Mouse (Mus musculus) limb, embryonic 14.5 days (tissue): ENCODE measurements around the gene Fancl. TPM values are rescaled to one million over a fixed set of nuclear protein-coding genes. Genes with fewer than 3 reads are reported as not detected.

Source experiments
- ATAC-seq: fragments of 200-750 bp; cut with Nextera tagmentation; 2 replicates; pipeline ENCODE4 v1.8.0; 2017; ENCODE audit warnings: low read depth, moderate number of reproducible peaks, moderate TSS enrichment; ENCODE audit not compliant: low FRiP score
- DNase-seq: peaks from one replicate; pipeline ENCODE4 v3.0.0-alpha.2; 2015; ENCODE audit warnings: low spot score
- H3K27ac ChIP-seq: fragments of 300-500 bp; sonication (generic); replicated peaks from 2 replicates; pipeline ENCODE4 v1.5.1; 2014; ENCODE audit warnings: low read depth, mild to moderate bottlenecking, low read length, moderate library complexity, mixed read lengths
- H3K27me3 ChIP-seq: fragments of 300-500 bp; sonication (generic); 2 replicates; pipeline ENCODE4 v1.6.1; 2014; ENCODE audit warnings: low read length, mixed read lengths; ENCODE audit not compliant: control insufficient read depth, insufficient read depth
- H3K36me3 ChIP-seq: fragments of 300-500 bp; sonication (generic); 2 replicates; pipeline ENCODE4 v1.6.1; 2014; ENCODE audit warnings: mild to moderate bottlenecking, low read length, moderate library complexity, mixed read lengths; ENCODE audit not compliant: control insufficient read depth, insufficient read depth
- H3K4me1 ChIP-seq: fragments of 300-500 bp; sonication (generic); 2 replicates; pipeline ENCODE4 v1.6.1; 2014; ENCODE audit warnings: antibody characterized with exemption, low read length, mixed read lengths; ENCODE audit not compliant: control insufficient read depth, insufficient read depth
- H3K4me2 ChIP-seq: fragments of 300-500 bp; sonication (generic); replicated peaks from 2 replicates; pipeline ENCODE4 v1.6.1; 2014; ENCODE audit warnings: low read depth, mild to moderate bottlenecking, low read length, moderate library complexity; ENCODE audit not compliant: severe bottlenecking
- H3K4me3 ChIP-seq: fragments of 300-500 bp; sonication (generic); replicated peaks from 2 replicates; pipeline ENCODE4 v1.5.1; 2014; ENCODE audit warnings: low read length
- H3K9ac ChIP-seq: fragments of 300-500 bp; sonication (generic); 2 replicates; pipeline ENCODE4 v1.6.1; 2014; ENCODE audit warnings: mild to moderate bottlenecking, low read depth, low read length, moderate library complexity; ENCODE audit not compliant: severe bottlenecking
- H3K9me3 ChIP-seq: fragments of 300-500 bp; sonication (generic); 2 replicates; pipeline ENCODE4 v1.6.1; 2016; ENCODE audit warnings: low read length; ENCODE audit not compliant: control insufficient read depth
- POLR2A ChIP-seq: fragments of 200-500 bp; IDR thresholded peaks from 2 replicates; pipeline ENCODE4 v1.8.0; 2012; ENCODE audit warnings: inconsistent platforms, mild to moderate bottlenecking, moderate library complexity, borderline replicate concordance; ENCODE audit not compliant: insufficient read depth, insufficient read length; ENCODE audit errors: extremely low read depth
- WGBS: fragments of 180-500 bp; shearing (Covaris S2); extraction: QIAGEN DNeasy Blood & Tissue Kit; methylation state at CpG from one replicate; pipeline ENCODE4 v1.1.7; 2014; 5-methylcytosine and 5-hydroxymethylcytosine counted together
- polyA plus RNA-seq, 2 experiments: library from polyadenylated mRNA; depleted of rRNA in 1 of 2; stranded (reverse) in 1 of 2; unstranded in 1 of 2; fragments of >200 nt; fragmentation: Nextera tagmentation in 1 of 2; extraction: Ambion mirVana in 1 of 2; gene quantifications; 2 replicates each; pipeline versions ENCODE4 v1.2.1 to v1.2.3; 2012 to 2014

The Fancl gene
- polyA plus RNA-seq, 2 experiments = 15.2 to 24.7 TPM

DNA sequence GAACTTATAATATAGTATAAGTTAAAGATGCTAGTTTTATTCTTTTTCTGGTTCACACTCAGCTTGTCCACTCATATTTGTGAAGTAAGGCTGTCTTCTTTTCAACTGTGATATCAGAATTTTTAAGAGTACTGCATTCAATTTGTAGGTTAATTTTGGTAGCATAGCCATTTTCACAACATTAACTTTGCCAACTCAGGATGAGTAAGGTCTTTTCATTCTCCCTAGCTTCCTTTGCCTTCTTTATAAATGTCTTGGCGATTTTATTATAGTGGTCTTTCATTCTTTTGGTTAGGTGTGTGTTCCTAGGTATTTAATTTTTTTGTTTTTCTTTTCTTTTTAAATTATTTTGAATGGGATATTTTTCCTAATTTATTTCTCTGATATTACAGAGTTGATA, 64.7 kb downstream of the Fancl start:
- ATAC-seq (no peak), DNase-seq (no peak)
- Histone ChIP-seq H3K27me3 (no peaks in the 10 kb centered on the region), H3K4me1 (no peaks in the 10 kb centered on the region), H3K4me3 (no peak overlapping the region), H3K9ac (no peak overlapping the region), H3K36me3 (peaks cover 4% of the 10 kb centered on the region; the same call in 1 of the 2 replicates), H3K27ac (no peak overlapping the region), H3K4me2 (no peak overlapping the region), H3K9me3 (no peaks in the 10 kb centered on the region)
- WGBS = 96% methylated on average over 1 of the region's 1 CpGs
- TF ChIP-seq POLR2A = no peak

DNA sequence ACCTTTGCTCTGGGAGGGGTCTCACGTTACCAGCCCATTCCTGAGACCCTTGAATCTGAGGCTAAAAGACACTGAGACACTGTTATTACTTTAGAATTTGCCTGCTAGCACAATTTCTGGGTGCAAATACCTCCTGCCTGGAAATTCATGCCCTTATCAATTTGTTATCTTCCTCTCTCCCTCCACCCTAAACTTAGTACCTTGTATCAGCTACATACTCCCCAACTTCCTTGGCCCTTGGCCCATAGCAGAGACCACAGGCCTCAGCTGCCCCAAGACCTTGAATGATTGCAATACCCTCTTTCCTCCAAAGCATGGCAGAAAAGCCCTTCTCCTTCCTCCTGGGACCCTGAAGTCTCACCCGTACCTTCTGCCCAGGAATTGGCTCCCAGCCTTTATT, 65.3 kb downstream of the Fancl start:
- Histone ChIP-seq H3K9ac (no peak overlapping the region), H3K9me3 (no peaks in the 10 kb centered on the region), H3K27ac (no peak overlapping the region), H3K27me3 (no peaks in the 10 kb centered on the region), H3K36me3 (peaks cover 4% of the 10 kb centered on the region; the same call in 1 of the 2 replicates), H3K4me1 (no peaks in the 10 kb centered on the region), H3K4me2 (no peak overlapping the region), H3K4me3 (no peak overlapping the region)
- WGBS = 80% methylated on average over 2 of the region's 2 CpGs
- no peak for ATAC-seq
- no peak for DNase-seq
- TF ChIP-seq POLR2A = no peak

DNA sequence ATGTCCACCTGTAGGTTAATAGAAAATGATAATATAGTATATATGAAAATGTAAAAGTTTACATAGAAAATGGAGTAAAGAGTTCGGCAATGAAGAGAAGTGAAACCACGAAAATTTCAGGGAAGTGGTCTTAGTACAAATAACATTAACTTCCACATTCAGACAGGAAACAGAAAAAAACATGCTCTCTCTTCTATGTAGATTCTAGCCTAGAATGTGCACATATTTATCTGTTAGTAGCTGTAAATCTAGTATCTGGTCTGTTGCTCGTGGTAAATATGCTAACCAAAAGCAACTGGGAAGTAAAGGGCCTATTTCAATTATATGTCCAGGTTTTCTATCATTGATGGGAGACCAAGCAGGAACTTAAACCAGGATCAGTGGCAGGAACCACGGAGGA, 66.8 kb downstream of the Fancl start:
- H3K36me3 ChIP-seq = no peaks in the 10 kb centered on the region
- no peaks in the 10 kb centered on the region for H3K27me3 ChIP-seq
- DNase-seq (no peak), ATAC-seq (no peak)
- TF ChIP-seq POLR2A = no peak
- H3K27ac ChIP-seq = no peak overlapping the region
- no peak overlapping the region for H3K9ac ChIP-seq
- H3K4me3 ChIP-seq = no peak overlapping the region
- 84% methylated on average over 4 of the region's 4 CpGs for WGBS
- no peak overlapping the region for H3K4me2 ChIP-seq
- H3K9me3 ChIP-seq = no peaks in the 10 kb centered on the region
- no peaks in the 10 kb centered on the region for H3K4me1 ChIP-seq

DNA sequence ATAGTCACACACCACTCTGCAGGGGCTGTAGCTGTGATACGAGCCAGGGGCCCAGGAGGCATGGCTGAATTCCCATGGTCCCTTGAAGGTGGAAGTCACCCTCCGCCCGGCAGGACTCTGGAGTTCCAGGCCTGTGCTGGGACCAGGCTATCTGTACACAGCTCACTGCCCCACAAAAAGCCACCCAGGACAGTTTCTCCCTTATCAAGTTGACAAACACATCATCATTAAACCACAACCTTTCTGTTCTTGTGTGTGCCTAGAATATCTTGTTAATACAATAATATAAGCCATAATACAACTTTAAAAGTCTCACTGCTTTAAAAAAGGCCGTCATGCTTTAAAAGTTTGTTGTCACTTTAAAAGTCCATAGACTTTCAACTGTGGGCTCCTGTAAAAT, 68.1 kb downstream of the Fancl start:
- ATAC-seq (no peak), DNase-seq (no peak)
- no peak overlapping the region for H3K27ac ChIP-seq
- H3K4me1 ChIP-seq = no peaks in the 10 kb centered on the region
- H3K27me3 ChIP-seq = no peaks in the 10 kb centered on the region
- WGBS = 83% methylated on average over 4 of the region's 4 CpGs
- no peak overlapping the region for H3K4me2 ChIP-seq
- no peaks in the 10 kb centered on the region for H3K9me3 ChIP-seq
- no peak for TF ChIP-seq POLR2A
- no peak overlapping the region for H3K9ac ChIP-seq
- H3K36me3 ChIP-seq = no peaks in the 10 kb centered on the region
- H3K4me3 ChIP-seq = no peak overlapping the region

DNA sequence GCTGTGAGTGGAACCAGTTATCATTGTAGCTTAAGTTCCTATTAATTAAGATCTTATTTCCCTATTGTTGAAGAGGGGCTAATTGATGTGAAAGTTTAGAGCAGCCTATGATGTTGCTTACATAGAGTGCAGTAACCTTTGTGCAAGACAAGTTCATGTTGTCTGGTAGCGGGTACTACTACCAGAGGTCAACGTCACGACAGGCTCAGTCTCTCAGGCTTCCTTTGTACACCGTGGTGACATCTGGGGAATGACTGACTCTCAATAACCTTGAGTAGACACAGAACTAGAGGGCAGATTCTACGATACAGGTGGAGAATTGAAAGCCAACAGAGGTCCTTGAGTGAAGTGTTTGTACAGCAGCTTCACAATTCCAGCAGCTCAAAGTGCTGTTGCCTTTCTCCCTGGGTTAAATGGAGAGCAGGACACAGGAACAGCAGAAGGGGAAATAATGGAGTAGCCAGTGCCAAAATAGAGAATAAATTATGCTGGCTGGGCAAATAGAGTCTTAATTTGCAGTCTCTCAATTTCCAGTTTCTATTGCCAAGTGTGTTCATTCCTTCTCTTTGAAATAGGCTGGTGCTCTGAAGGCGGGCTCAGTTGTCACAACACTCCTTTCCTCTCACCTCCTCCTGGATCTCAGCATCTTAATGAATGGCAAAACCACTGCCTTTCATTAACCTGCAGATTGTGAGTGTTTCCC, 91.3 kb downstream of the Fancl start:
- no peaks in the 10 kb centered on the region; the same call in 1 of the 2 replicates for H3K4me1 ChIP-seq
- H3K4me2 ChIP-seq = no peak overlapping the region
- no peak overlapping the region for H3K9ac ChIP-seq
- no peak for ATAC-seq
- no peak for TF ChIP-seq POLR2A
- DNase-seq = no peak
- H3K9me3 ChIP-seq = no peaks in the 10 kb centered on the region
- H3K27ac ChIP-seq = no peak overlapping the region
- WGBS = 83% methylated on average over 6 of the region's 6 CpGs
- H3K4me3 ChIP-seq = no peak overlapping the region
- no peaks in the 10 kb centered on the region for H3K27me3 ChIP-seq
- peaks cover 12% of the 10 kb centered on the region; the same call in 1 of the 2 replicates for H3K36me3 ChIP-seq
